Mouse (Mus musculus) adrenal gland, adult (tissue): ENCODE measurements around the gene Wbp1.

Experiments
- DNase-seq, 2 experiments: peaks; one replicate each; pipeline ENCODE4 v3.0.0; 2022 to 2023; ENCODE audit warnings: low spot score in 1 of 2; ENCODE audit not compliant: inconsistent age in 2 of 2

Gene Wbp1

DNA sequence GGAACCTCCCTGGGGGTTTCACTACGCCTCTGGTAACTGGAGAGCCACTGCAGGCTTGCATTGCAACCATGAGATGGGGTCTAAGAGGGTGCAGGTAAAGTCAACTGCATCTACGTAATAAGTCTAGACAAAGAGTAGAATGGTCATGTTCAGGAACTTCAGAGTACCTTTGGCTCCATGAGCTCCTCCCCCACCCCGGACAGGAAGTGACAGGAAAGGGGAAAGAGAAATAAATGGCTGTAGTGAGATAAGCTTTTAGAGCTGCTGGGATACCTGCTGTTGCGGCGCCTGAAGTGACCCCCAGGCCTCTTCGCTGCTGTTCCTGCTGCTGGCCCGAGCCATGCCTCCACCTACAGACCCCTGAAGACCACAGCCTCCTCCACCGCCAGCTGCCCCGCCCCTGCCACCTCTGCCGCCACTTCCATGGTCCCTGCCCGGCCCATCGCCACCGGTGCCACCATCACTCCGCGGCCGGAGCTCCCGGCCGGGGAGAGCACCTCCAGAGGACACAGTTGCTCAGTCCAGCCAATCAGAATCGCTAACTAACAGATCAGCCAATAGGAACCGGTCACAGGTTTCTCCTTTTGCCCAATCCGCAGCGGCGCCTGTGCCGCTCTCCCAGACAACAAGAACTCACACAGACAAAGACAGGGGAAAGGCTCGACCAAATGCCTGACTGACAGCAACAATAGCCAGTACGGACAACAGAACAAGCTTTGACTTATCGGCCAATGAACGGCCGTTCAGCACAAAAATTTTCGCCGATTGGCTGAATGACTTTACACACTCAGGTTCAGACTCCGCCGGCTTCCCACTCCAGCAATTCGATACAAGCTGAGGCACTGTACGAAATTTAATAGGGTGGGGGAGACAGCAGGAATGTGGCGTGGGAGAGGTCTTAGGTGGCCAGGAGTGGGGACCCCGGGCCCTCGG is at the start of gene Wbp1:
Gene Wbp1, minus strand, starts transcription at position 630 of the 933 bp plus-strand sequence.
- peak; percentile 97 to 98 for DNase-seq

- DNase-seq: no peak
Measured at GRCm38 (mm10) chr6:83171063-83171462, 49.7 kb upstream of the Wbp1 start.

GRCm38 (mm10) chr6:83169872-83170271 is 48.5 kb upstream of the Wbp1 start:
- peak; percentile 74 to 79 for DNase-seq

GRCm38 (mm10) chr6:83166243-83166630 is 44.9 kb upstream of the Wbp1 start:
- no peak for DNase-seq

DNA sequence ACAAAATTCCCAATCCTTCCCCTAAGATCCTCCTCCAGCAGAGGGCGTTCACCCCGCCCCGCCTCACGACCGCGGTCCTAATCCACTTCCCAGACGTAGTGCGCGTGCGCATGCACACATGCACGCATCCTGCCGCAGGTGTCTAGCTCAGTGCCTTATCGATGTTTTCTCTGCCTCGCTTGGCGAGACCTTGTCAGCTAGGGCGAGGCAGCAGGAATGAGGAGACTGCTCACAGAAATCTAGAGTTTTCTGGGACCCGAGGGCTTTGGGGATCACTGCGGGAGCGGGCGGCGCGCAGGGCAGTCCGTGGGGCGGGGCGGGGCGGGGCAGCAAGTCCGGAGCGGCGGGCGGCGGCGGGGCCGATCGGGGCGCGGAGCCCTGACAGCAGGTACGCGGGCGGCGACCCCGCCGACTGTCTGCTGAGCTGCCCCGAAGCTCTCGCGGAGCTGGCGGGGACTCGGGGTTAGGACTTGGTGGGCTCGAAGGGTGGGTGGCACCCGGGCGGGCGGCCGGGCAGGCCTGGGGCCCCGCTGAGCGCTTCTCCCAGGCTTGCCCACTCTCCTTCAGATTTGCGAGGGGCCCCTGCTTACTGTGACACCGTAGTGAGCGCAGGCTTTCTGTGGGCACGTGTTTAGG is 44.4 kb upstream of the Wbp1 start, which contains the start of gene Dctn1:
Gene Dctn1, plus strand, starts transcription at position 314 of the 636 bp plus-strand sequence.
- peak; percentile 96 to 99 for DNase-seq

DNA sequence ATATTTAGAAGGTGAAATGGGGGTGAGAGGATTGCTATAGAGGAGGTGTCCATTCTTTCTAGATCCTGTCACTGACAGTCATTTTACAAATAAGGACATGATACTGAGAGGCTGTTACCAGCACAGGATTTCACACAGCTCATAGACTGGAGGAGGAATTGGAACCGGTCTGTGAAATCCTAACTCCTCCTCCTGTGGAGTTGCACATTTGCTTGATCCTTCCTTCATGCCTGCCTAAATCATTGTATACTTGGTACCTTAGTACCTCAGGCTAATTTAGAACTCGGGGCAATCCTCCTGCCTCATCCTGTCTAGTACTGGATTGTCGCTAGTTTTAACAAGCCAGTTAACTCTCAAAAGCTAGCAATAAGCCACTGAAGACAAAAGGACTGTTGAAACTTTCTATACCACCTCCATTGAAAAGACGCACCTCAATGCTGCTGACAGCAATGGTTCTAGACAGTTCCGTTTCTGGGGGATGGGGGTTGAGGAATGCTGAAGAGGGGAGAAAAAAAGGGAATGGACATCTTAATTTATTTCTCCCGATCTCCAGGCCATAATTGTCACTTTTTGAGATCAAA is 43.8 kb upstream of the Wbp1 start:
- no peak for DNase-seq

DNA sequence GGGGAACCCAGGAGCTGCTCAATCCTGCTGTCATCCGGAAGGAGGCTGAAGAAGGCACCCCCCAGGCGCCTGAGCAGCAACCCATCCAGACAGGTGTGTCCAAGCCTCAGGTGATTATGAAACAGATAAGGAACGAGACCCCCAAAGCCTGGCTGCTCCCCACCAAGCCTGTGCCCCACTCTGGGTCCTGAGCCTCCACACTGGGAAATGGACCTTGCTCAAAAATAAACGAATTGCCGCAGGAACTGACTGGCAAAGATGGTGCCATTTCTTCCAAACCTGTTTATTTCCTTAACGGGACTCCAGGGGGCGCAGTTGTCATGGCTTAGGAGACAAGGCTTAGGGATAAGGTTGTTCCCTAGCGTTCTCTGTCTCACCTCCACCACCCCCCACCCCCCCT is 41.3 kb upstream of the Wbp1 start:
- DNase-seq: peak; percentile 68 to 90

DNA sequence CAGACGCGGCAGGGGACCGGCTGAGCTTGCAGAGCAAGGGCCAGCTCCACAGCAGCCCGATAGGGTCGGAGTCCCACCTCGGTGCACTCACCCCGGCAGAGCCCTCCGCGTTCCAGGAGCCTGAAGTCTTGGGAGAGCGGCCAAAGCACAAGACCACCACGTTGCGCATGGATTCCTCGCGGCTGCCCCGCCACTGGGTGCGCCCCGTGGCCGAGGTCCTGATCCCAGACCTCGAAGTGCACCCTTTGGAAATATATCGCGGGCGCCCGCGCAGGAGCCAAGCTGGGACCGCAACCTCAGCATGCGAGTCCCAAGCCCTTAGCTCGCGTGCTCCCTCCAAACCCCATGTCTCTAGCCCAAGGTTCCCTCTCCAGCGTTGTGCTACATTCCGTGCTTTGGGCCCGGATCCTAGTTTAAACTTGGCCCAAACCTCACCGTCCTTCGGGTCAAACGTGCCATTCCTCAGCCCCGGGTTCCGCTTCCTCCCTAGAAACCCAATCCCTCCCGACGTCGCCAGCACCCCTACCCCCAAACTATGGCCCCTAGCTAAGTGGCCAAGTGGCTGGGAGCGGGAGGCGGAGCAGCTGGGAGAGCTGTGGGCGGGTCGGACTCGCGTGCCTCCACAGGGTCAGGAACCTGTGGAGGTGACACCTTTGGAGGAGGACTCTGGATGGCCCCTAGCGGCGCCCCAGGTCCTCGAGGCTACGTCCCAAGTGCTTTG is 40.7 kb upstream of the Wbp1 start:
- peak; percentile 67 to 86 for DNase-seq

- DNase-seq: peak in 1 of 2 experiments; percentile 42
Measured at GRCm38 (mm10) chr6:83161442-83161841, 40.1 kb upstream of the Wbp1 start.

DNA sequence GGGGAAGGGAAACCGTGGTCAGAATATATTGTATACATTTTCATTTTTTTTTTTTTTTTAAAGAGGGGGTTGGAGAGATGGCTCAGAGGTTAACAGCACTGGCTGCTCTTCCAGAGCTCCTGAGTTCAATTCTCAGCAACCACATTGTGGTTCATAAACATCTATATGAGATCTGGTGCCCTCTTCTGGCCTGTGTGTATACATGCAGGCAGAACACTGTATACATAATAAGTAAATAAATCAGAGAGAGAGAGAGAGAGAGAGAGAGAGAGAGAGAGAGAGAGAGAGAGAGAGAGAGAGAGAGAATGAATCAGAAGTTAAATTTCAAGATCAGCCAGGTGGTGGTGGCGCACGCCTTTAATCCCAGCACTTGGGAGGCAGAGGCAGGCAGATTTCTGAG is 38.1 kb upstream of the Wbp1 start:
- peak in 1 of 2 experiments; percentile 66 for DNase-seq

- DNase-seq: peak; percentile 72 to 89
Measured at GRCm38 (mm10) chr6:83156259-83156684, 34.9 kb upstream of the Wbp1 start, which contains the start of the genes Wdr54 and 1700003E16Rik. Wdr54 (minus strand) TSS chr6:83156397. 1700003E16Rik (plus strand) TSS chr6:83156404.

GRCm38 (mm10) chr6:83155552-83156238 is 34.3 kb upstream of the Wbp1 start:
- DNase-seq: peak in 1 of 2 experiments; percentile 37

GRCm38 (mm10) chr6:83153485-83153884 is 32.1 kb upstream of the Wbp1 start:
- DNase-seq: no peak

GRCm38 (mm10) chr6:83153038-83153437 is 31.7 kb upstream of the Wbp1 start:
- no peak for DNase-seq

- no peak for DNase-seq
Measured at GRCm38 (mm10) chr6:83151721-83152120, 30.4 kb upstream of the Wbp1 start.

DNA sequence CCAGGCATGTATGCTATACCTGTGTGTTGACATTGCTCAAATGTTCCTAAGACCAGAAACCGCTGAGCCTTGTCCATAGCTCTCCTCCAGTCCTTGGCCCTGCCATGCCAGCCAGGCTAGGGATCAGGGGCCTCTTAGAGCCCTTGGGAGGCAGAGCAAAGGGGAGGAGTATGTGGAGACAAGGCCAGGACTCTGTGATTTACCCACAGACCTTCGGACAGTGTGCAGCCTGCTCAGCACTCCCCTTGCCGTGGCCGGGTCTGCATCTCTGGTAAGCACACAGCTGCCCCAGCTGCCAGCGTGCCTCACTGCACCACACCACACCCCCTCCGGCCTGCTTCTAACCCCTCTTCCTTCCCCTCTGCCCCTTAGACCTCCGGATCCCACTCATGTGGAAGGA is 25.9 kb upstream of the Wbp1 start:
- DNase-seq: peak; percentile 63 to 86

DNA sequence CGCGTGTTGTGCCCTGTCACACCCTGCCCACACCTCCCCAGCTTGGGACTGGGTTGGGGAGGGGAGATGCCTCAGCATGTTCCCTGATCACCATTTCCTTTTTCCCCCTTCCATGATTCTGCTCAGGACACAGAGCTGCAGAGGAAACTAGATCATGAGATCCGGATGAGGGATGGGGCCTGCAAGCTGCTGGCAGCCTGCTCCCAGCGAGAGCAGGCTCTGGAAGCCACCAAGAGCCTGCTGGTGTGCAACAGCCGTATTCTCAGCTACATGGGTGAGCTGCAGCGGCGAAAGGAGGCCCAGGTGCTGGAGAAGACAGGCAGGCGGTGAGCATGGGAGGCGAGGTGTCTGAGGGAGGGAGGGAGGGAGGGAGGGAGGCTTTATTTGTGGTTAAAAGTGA is 24.4 kb upstream of the Wbp1 start:
- no peak for DNase-seq

DNA sequence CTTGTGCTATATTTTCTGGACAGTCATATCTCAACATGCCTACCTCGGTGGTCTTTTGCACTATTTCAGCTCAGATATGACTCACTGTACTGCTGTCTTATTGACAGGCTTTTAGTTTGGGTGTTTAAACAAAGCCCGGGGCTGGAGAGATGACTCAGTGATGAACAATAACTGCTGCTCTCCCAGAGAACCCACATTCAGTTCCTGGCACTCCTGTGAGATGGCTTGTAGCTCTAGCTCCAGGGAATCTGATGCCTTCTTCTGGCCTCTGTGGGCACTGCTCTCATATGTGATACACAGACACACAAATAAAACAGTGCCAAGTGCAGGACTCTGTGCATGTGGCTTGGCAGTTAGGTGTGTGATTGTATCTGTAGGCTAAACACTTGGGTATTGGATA is 23.9 kb upstream of the Wbp1 start:
- peak in 1 of 2 experiments; percentile 59 for DNase-seq

GRCm38 (mm10) chr6:83142886-83143285 is 21.5 kb upstream of the Wbp1 start:
- peak in 1 of 2 experiments; percentile 13 for DNase-seq

- DNase-seq: peak; percentile 34 to 68
Measured at GRCm38 (mm10) chr6:83142211-83142731, 20.9 kb upstream of the Wbp1 start.
